Mouse (Mus musculus) bone marrow macrophage, adult 2 months (primary cell): ENCODE data around the gene Rrp36.

Experiments used
- CTCF ChIP-seq: IDR thresholded peaks from 2 replicates; pipeline ENCODE4 v1.5.1; 2012; ENCODE audit warnings: low read depth, mild to moderate bottlenecking, low read length, moderate library complexity
- POLR2A ChIP-seq: IDR thresholded peaks from 2 replicates; pipeline ENCODE4 v1.6.1; 2012; ENCODE audit warnings: mild to moderate bottlenecking, low read depth, low read length, borderline replicate concordance

DNA sequence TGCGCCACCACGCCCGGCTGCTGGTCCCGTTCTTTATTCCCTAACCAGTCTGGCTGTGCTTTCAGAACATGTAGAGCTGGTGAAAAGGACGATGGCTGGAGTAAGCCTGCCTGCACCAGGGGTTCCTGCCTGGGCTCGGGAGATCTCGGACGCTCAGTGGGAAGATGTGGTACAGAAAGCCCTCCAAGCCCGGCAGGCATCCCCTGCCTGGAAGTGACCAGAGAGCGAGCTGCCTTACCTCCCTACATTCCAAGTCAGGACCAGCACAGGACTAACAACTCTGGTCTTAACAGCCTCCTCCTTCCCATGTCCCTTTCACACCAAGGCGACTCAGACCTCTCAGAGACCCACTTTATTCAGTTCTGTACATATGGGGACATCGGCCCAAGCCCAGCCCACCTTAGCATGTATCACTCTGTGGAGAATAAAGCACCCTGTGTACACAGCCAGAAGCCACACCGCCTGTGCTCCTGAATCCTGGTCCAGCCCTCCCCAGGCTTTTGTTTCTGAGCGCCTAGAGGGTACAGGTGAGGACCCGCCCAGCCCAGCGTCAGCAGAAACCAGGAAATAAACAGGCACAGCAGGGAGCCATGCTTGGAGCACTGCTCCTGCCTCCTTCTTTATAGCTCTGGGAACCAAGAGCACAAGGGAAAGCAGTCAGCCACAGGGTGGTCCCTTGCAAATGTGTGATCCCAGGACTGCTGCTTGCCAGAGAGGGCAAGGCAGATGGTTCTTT is 8.7 kb upstream of the Rrp36 start:
- TF ChIP-seq POLR2A, result no peak
- no peak for TF ChIP-seq CTCF
